Mouse (Mus musculus) testis, adult 2 months (tissue): Measurements from ENCODE around the gene Gpm6b. TPM values are rescaled to one million over a fixed set of nuclear protein-coding genes. Genes with fewer than 3 reads are reported as not detected.

Source experiments
- H3K27ac ChIP-seq: fragments of 200-500 bp; 2 replicates; pipeline ENCODE4 v1.5.1; 2012; ENCODE audit warnings: low read depth, low read length; ENCODE audit not compliant: control insufficient read depth, insufficient read depth
- H3K27me3 ChIP-seq: fragments of 200-500 bp; 2 replicates; pipeline ENCODE4 v1.6.1; 2012; ENCODE audit warnings: mild to moderate bottlenecking, low read length, moderate library complexity; ENCODE audit not compliant: control insufficient read depth, insufficient read depth
- H3K36me3 ChIP-seq: fragments of 200-500 bp; 2 replicates; pipeline ENCODE4 v1.6.1; 2012; ENCODE audit warnings: mild to moderate bottlenecking, low read length; ENCODE audit not compliant: control insufficient read depth, insufficient read depth
- H3K4me1 ChIP-seq: fragments of 200-500 bp; 2 replicates; pipeline ENCODE4 v1.6.1; 2012; ENCODE audit warnings: low read length; ENCODE audit not compliant: control insufficient read depth, insufficient read depth
- H3K4me3 ChIP-seq: fragments of 200-500 bp; 2 replicates; pipeline ENCODE4 v1.5.1; 2012; ENCODE audit warnings: low read depth, mild to moderate bottlenecking, low read length, moderate library complexity, mixed read lengths; ENCODE audit not compliant: control insufficient read depth
- CTCF ChIP-seq: fragments of 200-500 bp; IDR thresholded peaks from 2 replicates; pipeline ENCODE4 v1.5.1; 2012; ENCODE audit warnings: low read depth, mild to moderate bottlenecking, inconsistent platforms, low read length, moderate library complexity; ENCODE audit not compliant: control insufficient read depth, insufficient read depth, insufficient replicate concordance
- POLR2A ChIP-seq: fragments of 200-500 bp; IDR thresholded peaks from 2 replicates; pipeline ENCODE4 v1.6.1; 2012; ENCODE audit warnings: low read depth, mild to moderate bottlenecking, inconsistent platforms, low read length, moderate library complexity; ENCODE audit not compliant: control insufficient read depth
- polyA plus RNA-seq: library from polyadenylated mRNA; depleted of rRNA; stranded (reverse); fragments of >200 nt; gene quantifications from 2 replicates; pipeline ENCODE4 v1.2.3, GENCODE M21; 2012

Gene Gpm6b
- polyA plus RNA-seq, 1 experiment: 12.8 TPM

DNA sequence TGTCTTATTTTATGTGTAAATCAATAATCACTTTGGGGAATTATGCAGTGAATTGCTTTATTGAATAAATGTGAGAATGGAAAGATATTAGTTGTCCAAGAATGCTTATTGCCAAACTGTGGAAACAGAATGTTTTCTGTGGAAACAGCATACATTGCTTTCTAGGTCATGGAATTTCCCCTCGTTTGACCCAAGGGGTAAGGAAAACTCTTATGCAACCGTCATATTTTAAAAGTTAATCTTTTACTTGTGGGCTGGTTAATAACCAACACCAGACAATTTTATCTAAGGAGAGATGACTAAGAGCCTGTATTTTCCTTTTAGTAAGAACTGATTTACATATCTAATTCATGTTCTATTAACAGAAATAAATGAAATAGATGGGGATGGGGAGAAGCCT lies 64.1 kb downstream of the Gpm6b start:
- no peak overlapping the region for H3K27ac ChIP-seq

DNA sequence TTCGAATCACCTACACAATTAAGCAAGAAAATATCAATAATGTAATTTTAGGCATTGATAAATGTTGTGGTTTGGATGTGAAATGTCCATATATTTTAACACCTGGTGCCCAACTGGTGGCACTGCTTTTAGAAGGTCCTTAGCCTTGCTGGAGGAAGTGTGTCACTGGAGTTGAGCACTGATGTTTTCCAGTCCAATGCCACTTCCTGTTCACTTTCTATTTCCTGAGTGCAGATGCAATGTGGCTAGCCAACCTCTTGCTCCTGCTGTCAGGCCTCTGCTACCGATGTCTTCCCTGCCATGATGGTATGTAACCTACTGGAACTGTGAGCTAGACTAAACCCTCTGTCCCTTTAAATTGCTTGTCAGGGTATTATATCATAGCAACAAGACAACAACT lies 65.6 kb downstream of the Gpm6b start:
- Histone ChIP-seq H3K27me3 (no peaks in the 10 kb centered on the region), H3K27ac (no peak overlapping the region), H3K4me1 (no peaks in the 10 kb centered on the region), H3K4me3 (no peak overlapping the region), H3K36me3 (no peaks in the 10 kb centered on the region)
- TF ChIP-seq CTCF: no peak
- TF ChIP-seq POLR2A: no peak

More for the DNA sequence above, 64.1 kb downstream of the Gpm6b start:
- no peak for TF ChIP-seq CTCF
- no peak for TF ChIP-seq POLR2A
- no peak overlapping the region for H3K4me3 ChIP-seq
- H3K27me3 ChIP-seq: no peaks in the 10 kb centered on the region
- H3K4me1 ChIP-seq: no peaks in the 10 kb centered on the region
- no peaks in the 10 kb centered on the region for H3K36me3 ChIP-seq

DNA sequence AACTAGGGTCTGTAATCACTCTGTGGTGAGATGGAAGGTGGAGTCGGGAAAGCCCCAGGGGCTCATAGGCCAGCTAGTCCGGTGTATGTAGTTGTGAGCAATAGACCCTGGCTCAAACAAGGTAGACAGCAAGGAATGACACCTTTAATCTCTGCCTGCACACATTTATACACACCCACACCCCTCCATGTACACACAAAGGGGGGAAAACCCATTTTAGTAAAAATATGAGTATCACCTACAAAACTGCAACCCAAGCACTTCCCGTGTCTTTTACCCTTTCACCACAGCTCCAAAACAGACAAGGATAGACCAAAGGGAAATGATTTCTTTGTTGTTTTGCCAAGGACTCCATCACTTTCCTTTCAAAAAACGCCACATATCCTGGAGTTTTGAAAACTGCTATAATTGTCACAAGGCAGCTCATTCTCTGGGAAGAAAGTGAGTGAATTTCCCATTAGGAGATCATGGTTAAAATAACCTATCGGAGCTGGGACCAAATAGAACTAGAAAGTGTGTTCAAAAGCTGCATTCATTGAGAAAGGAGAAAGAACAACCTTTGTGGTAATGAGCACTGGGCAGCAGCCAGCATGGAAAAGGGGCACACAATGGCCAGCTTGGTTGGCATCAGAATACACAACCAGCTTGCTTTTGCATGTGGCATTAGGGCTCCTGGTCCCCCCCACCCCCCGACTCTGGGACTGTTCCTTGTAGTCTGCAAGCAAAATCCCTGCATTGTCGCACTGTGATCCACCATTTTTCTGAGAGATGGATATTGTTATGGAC lies 68.9 kb downstream of the Gpm6b start:
- no peak overlapping the region for H3K27ac ChIP-seq
- TF ChIP-seq POLR2A (no peak), CTCF (no peak)
- no peaks in the 10 kb centered on the region for H3K36me3 ChIP-seq
- H3K27me3 ChIP-seq: no peaks in the 10 kb centered on the region
- no peak overlapping the region for H3K4me3 ChIP-seq
- H3K4me1 ChIP-seq: no peaks in the 10 kb centered on the region

DNA sequence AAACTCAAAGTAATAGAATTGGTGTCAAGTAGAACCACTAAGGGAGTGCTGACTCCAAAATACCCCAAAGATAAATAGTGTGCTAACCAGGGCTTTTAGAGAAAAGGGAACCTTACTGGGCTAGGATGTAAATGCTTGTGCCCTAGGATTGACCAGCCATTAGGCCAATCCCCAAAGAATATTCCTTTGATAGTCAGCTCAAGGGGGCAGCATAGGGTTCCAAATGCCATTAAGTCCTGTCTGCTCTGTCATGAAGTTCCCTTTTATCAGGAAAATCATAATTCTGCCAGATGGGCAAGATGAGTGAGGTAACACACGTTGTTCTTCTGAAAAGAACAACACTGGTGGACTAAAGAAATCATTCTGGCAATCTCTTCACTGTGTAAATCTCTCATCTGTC lies 70.1 kb downstream of the Gpm6b start:
- no peak for TF ChIP-seq POLR2A
- TF ChIP-seq CTCF: no peak
- Histone ChIP-seq H3K36me3 (no peaks in the 10 kb centered on the region), H3K4me3 (no peak overlapping the region), H3K4me1 (no peaks in the 10 kb centered on the region), H3K27ac (no peak overlapping the region), H3K27me3 (no peaks in the 10 kb centered on the region)

DNA sequence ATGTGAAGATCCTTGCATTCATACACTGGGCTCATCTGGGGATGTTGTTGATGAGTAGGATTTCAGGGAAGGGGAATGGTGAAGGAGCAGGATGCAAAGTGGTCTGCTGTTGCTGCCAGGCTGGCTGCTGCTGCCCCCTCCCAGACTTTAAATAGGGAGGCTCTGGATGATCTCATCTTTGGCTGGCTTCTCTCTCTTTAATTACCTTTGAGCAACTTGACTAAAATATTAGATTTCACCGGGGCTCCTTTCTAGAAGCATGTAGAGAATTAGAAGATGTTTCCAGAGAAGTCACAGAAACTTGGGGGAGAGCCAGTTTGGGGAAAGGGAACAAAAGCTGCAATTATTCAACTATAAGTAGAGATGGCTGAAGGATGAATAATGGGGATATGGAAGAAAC lies 76.5 kb downstream of the Gpm6b start:
- no peak for TF ChIP-seq POLR2A
- no peak for TF ChIP-seq CTCF
- H3K4me3 ChIP-seq: no peak overlapping the region
- no peaks in the 10 kb centered on the region for H3K27me3 ChIP-seq
- H3K27ac ChIP-seq: no peak overlapping the region
- H3K4me1 ChIP-seq: no peaks in the 10 kb centered on the region
- H3K36me3 ChIP-seq: no peaks in the 10 kb centered on the region

DNA sequence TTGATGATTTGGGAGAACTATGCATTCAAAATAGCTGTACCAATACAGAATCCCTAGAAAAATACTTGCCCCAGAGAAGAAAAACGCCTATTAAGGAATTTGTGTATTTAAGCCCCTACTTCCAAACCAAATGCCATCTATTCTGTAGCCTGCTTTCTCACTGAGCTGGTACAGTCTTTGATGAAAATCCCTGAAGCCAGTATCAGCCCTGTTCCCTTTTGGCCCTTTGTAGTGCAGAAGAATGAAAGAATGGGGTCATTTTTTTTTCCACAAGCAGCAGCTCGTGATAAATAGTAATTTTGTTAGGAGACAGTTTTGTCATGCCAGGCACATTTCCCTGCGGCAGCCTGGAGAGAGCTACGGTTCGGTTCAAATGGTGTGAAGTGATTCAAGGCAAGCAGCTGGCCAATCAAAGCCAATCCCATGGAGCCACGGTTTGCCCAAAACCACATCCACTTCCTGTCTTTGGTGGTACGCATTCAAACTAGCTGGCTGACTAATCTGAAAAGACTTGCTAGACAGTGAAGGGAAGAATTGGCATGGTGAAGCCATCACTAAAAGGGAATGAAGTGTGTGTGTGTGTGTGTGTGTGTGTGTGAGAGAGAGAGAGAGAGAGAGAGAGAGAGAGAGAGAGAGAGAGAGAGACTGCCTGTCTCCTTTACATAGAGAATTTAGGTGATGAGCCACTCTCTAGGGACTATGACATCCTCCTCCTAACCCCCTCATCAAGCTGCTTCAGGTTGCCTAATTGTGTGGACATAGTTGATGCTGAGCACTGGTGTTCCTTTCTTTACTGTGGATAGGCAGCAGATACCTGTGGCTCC lies 78.1 kb downstream of the Gpm6b start:
- no peaks in the 10 kb centered on the region for H3K4me1 ChIP-seq
- no peak for TF ChIP-seq CTCF
- TF ChIP-seq POLR2A: no peak
- no peaks in the 10 kb centered on the region for H3K36me3 ChIP-seq
- no peaks in the 10 kb centered on the region for H3K27me3 ChIP-seq
- no peak overlapping the region for H3K4me3 ChIP-seq
- H3K27ac ChIP-seq: no peak overlapping the region

DNA sequence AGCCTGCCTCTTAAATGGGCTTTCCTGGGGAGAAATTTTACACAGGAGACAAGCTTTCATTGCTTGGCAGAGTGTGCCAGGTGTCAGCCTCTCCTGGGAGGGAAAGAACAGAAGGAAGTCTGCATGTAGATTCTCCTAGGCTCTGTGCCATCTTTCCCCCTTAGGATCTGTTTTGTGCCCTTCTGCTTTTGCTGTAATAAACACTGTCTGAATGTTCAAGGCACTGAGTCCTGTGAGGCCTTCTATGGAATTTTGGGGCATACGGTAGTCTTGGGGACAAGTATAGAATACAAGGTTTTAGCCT lies 78.6 kb downstream of the Gpm6b start:
- Histone ChIP-seq H3K36me3 (no peaks in the 10 kb centered on the region), H3K4me1 (no peaks in the 10 kb centered on the region), H3K27me3 (no peaks in the 10 kb centered on the region), H3K4me3 (no peak overlapping the region), H3K27ac (no peak overlapping the region)
- TF ChIP-seq CTCF (no peak), POLR2A (no peak)

DNA sequence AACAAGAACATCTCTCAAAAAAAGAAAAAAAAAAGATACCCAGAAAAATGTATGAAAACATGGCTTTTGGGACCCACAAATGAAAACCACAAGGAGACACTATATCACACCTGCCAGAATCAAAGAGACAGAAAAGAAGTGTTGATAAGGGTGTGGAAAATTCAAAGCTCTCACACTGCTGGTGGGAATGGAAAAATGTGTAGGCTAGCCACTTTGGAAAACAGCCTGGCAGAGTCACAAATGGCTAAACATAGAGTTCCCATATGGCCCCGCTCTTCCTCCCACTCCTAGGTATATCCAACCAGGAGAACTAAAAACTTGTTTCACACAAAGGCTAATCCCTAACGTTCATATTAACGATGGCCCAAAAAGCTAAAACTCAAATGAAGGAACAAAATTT lies 84.5 kb downstream of the Gpm6b start:
- no peak for TF ChIP-seq CTCF
- no peak for TF ChIP-seq POLR2A
- H3K4me1 ChIP-seq: no peaks in the 10 kb centered on the region
- no peaks in the 10 kb centered on the region for H3K36me3 ChIP-seq
- H3K4me3 ChIP-seq: no peak overlapping the region
- no peak overlapping the region for H3K27ac ChIP-seq
- H3K27me3 ChIP-seq: no peaks in the 10 kb centered on the region
